Mouse (Mus musculus): ENCODE measurements at regions not wholly inside any gene's neighbourhood (a gene's known extent, or its start where the extent isn't known, plus 50 kb on each side); places are given as distances from the start of the nearest gene placed in this dataset.
"Not testable (repeated sequence)": the region's sequence is repeated elsewhere in the genome, so short reads cannot be mapped to it uniquely, and the experiment has no call there.

DNA sequence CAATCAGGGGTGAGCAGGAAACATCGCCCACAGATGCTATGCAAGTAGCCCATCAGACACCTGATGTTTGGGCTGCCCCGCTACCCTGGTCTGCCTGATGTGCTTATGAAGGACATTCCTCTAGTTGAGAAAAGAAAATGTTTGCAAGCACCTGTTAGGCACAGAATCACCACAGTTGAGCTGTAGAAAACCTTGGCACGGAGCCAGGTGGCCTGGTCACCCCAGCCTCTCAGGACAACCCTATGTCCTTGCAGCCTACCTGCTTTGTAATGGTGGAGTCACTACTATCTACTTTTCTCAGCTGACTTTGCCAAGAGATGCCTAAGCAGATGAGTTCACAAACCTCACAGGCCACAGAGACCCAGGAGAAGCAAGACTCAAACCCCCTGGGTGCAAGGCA, 86.9 kb upstream of the Irx2 start:
- no peak for DNase-seq

DNA sequence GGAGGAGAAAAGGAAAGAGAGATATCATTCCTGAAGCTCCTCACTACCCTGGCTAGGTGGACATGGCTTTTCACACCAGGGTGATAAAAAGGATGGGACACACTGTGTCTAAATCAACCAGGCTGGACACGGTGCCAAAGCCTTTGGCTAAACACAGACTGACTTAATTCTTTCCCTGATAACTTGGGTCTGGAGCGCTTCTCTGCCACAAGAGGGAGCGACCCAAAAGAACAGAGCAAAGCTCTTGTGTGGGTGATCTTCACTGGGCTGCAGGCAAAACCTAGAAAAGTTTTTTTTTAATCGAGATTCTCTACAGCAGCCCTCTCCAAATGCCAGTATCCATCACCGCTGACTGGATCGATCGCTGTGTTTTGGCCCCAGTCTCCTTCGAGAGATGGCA, 70.7 kb upstream of the Irx2 start:
- no peak for DNase-seq

GRCm38 (mm10) chr13:72571871-72572270, 56.7 kb upstream of the Irx2 start:
- DNase-seq: no peak

DNA sequence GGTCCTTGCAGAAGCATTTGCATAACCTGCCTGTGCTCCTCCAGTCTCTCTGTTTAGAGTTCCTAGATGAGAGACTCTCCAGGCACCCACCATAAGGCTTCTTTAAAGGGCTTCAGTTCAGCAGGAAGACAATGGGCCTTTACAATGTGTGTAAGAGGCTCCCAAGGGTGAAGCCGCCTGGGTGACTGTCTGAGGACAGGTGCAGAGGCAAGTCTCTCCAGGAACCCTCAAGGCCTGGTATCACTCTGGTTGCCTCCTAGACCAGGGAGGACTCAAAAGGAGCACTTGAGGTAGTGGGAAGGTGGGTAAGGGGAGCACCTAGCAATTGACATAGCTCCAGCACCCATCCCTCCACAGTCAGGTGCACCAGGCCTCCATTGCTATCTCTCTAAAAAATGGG, 55.8 kb upstream of the Irx2 start:
- DNase-seq: no peak

- DNase-seq: not testable (repeated sequence)
Measured at GRCm38 (mm10) chr13:72574126-72574525, 54.5 kb upstream of the Irx2 start.

GRCm38 (mm10) chr13:72576485-72576884, 52.1 kb upstream of the Irx2 start:
- no peak for DNase-seq

DNA sequence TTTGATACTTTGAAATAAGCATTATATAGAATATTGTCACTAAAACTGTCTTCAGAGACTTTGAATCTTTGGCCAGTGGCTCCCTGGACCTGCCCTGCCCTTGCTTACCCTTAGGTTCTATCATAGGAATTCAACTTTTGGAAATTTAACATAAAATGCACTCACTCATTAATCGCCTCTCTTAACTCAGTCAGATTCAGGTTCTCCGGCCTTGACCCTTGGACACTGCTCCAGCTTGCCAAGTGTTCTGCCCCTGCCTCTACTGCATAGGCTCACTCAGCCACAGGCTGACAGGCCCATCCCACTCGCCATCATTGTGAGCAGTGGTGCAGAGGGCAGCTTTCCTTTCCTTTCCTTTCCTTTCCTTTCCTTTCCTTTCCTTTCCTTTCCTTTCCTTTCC, 50.2 kb upstream of the Irx2 start:
- no peak for DNase-seq
